Mouse (Mus musculus) MEL (cell line): ENCODE measurements around the gene Xpnpep3. TPM values are rescaled to one million over a fixed set of nuclear protein-coding genes. Genes with fewer than 3 reads are reported as not detected.

Experiments used
- DNase-seq: peaks from one replicate; pipeline ENCODE4 v3.0.0; 2011; ENCODE audit warnings: low read depth, low spot score
- H3K27ac ChIP-seq: 2 replicates; pipeline ENCODE4 v1.5.1; 2012; ENCODE audit warnings: low read depth, mild to moderate bottlenecking, control low read depth, low read length, moderate library complexity; ENCODE audit not compliant: control insufficient read depth
- H3K27me3 ChIP-seq, 2 experiments: fragments of 150-350 bp in 1 of 2; sonication (generic) in 1 of 2; 2 replicates each; pipeline ENCODE4 v1.6.1; 2012; ENCODE audit warnings: low read length in 2 of 2, mild to moderate bottlenecking in 2 of 2, improper control_type of control experiment in 1 of 2, moderate library complexity in 1 of 2; ENCODE audit not compliant: insufficient read depth in 2 of 2, control insufficient read depth in 1 of 2
- H3K36me3 ChIP-seq, 2 experiments: 2 replicates each; pipeline ENCODE4 v1.6.1; 2012 to 2014; ENCODE audit warnings: low read length in 2 of 2, improper control_type of control experiment in 1 of 2, inconsistent platforms in 1 of 2, mild to moderate bottlenecking in 1 of 2; ENCODE audit not compliant: insufficient read depth in 2 of 2, control insufficient read depth in 1 of 2
- H3K4me1 ChIP-seq, 2 experiments: fragments of 150-350 bp in 1 of 2; sonication (generic) in 1 of 2; 2 replicates each; pipeline ENCODE4 v1.6.1; 2012; ENCODE audit warnings: low read length in 2 of 2, improper control_type of control experiment in 1 of 2, mild to moderate bottlenecking in 1 of 2; ENCODE audit not compliant: insufficient read depth in 2 of 2, control insufficient read depth in 1 of 2
- H3K4me3 ChIP-seq, 2 experiments: fragments of 150-350 bp in 1 of 2; sonication (generic) in 1 of 2; 2 replicates each; pipeline ENCODE4 v1.5.1; 2012; ENCODE audit warnings: low read depth in 2 of 2, low read length in 2 of 2, mild to moderate bottlenecking in 2 of 2, moderate library complexity in 2 of 2, control low read depth in 1 of 2, improper control_type of control experiment in 1 of 2; ENCODE audit not compliant: control insufficient read depth in 1 of 2, insufficient read depth in 1 of 2
- H3K79me2 ChIP-seq: 2 replicates; pipeline ENCODE4 v1.6.1; 2012; ENCODE audit warnings: mild to moderate bottlenecking, low read length, moderate library complexity; ENCODE audit not compliant: control insufficient read depth, poor library complexity, insufficient read depth
- H3K9ac ChIP-seq: 2 replicates; pipeline ENCODE4 v1.6.1; 2012; ENCODE audit warnings: low read depth, mild to moderate bottlenecking, control low read depth, low read length, moderate library complexity; ENCODE audit not compliant: control insufficient read depth, poor library complexity, severe bottlenecking
- H3K9me3 ChIP-seq: fragments of 150-350 bp; sonication (generic); replicated peaks from 2 replicates; pipeline ENCODE4 v1.6.1; 2012; ENCODE audit warnings: mild to moderate bottlenecking, low read length, improper control_type of control experiment, moderate library complexity; ENCODE audit not compliant: insufficient read depth
- CHD2 ChIP-seq: IDR thresholded peaks from 2 replicates; pipeline ENCODE4 v1.6.1; 2011; ENCODE audit warnings: low read length, improper control_type of control experiment
- E2F4 ChIP-seq: IDR thresholded peaks from 2 replicates; pipeline ENCODE4 v1.6.1; 2011; ENCODE audit warnings: low read depth, low read length, improper control_type of control experiment, borderline replicate concordance
- ELF1 ChIP-seq: IDR thresholded peaks from 2 replicates; pipeline ENCODE4 v1.6.1; 2014; ENCODE audit warnings: low read depth, mild to moderate bottlenecking, inconsistent platforms, low read length, improper control_type of control experiment, moderate library complexity
- ETS1 ChIP-seq: IDR thresholded peaks from 2 replicates; pipeline ENCODE4 v1.6.1; 2012; ENCODE audit warnings: low read depth, mild to moderate bottlenecking, inconsistent platforms, low read length, improper control_type of control experiment, moderate library complexity
- GABPA ChIP-seq: IDR thresholded peaks from 2 replicates; pipeline ENCODE4 v1.6.1; 2012; ENCODE audit warnings: low read depth, mild to moderate bottlenecking, inconsistent platforms, low read length, improper control_type of control experiment, moderate library complexity
- HCFC1 ChIP-seq: IDR thresholded peaks from 2 replicates; pipeline ENCODE4 v1.6.1; 2012; ENCODE audit warnings: low read depth, mild to moderate bottlenecking, inconsistent platforms, low read length, improper control_type of control experiment, moderate library complexity
- KAT2A ChIP-seq: conservative IDR thresholded peaks from 2 replicates; pipeline ENCODE4 v1.6.1; 2012; ENCODE audit warnings: low read depth, low read length, improper control_type of control experiment, inconsistent platforms
- MAFK ChIP-seq: IDR thresholded peaks from 2 replicates; pipeline ENCODE4 v1.6.1; 2011; ENCODE audit warnings: low read depth, mild to moderate bottlenecking, low read length, improper control_type of control experiment, borderline replicate concordance
- MAX ChIP-seq: IDR thresholded peaks from 2 replicates; pipeline ENCODE4 v1.6.1; 2011; ENCODE audit warnings: low read length, improper control_type of control experiment
- MAZ ChIP-seq: IDR thresholded peaks from 2 replicates; pipeline ENCODE4 v1.6.1; 2012; ENCODE audit warnings: low read depth, mild to moderate bottlenecking, inconsistent platforms, low read length, improper control_type of control experiment
- MXI1 ChIP-seq: IDR thresholded peaks from 2 replicates; pipeline ENCODE4 v1.6.1; 2011; ENCODE audit warnings: mild to moderate bottlenecking, low read depth, low read length, improper control_type of control experiment
- MYC ChIP-seq: IDR thresholded peaks from 2 replicates; pipeline ENCODE4 v1.6.1; 2011; ENCODE audit warnings: low read depth, mild to moderate bottlenecking, low read length, improper control_type of control experiment, moderate library complexity
- NELFE ChIP-seq: IDR thresholded peaks from 2 replicates; pipeline ENCODE4 v1.6.1; 2011; ENCODE audit warnings: low read depth, low read length, improper control_type of control experiment
- NRF1 ChIP-seq: IDR thresholded peaks from 2 replicates; pipeline ENCODE4 v1.6.1; 2014; ENCODE audit warnings: low read depth, mild to moderate bottlenecking, inconsistent platforms, low read length, improper control_type of control experiment, moderate library complexity; ENCODE audit not compliant: poor library complexity, insufficient read depth, severe bottlenecking
- POLR2A ChIP-seq, 2 experiments: IDR thresholded peaks; 2 replicates each; pipeline ENCODE4 v1.6.1; 2011 to 2012; ENCODE audit warnings: low read length in 2 of 2, mild to moderate bottlenecking in 2 of 2, control low read depth in 1 of 2, improper control_type of control experiment in 1 of 2, low read depth in 1 of 2, moderate library complexity in 1 of 2; ENCODE audit not compliant: control insufficient read depth in 1 of 2, insufficient read depth in 1 of 2, poor library complexity in 1 of 2
- POLR2AphosphoS2 ChIP-seq: IDR thresholded peaks from 2 replicates; pipeline ENCODE4 v1.6.1; 2011; ENCODE audit warnings: low read length, improper control_type of control experiment
- SIN3A ChIP-seq: IDR thresholded peaks from 2 replicates; pipeline ENCODE4 v1.6.1; 2012; ENCODE audit warnings: low read length, improper control_type of control experiment, inconsistent platforms
- SMC3 ChIP-seq: IDR thresholded peaks from 2 replicates; pipeline ENCODE4 v1.6.1; 2011; ENCODE audit warnings: low read depth, low read length, improper control_type of control experiment
- TAL1 ChIP-seq: IDR thresholded peaks from 2 replicates; pipeline ENCODE4 v1.6.1; 2012; ENCODE audit warnings: mild to moderate bottlenecking, inconsistent platforms, low read length, moderate library complexity, mixed read lengths
- TBP ChIP-seq: IDR thresholded peaks from 2 replicates; pipeline ENCODE4 v1.8.0; 2011; ENCODE audit warnings: low read depth, low read length, improper control_type of control experiment
- TCF12 ChIP-seq: IDR thresholded peaks from 2 replicates; pipeline ENCODE4 v1.6.1; 2014; ENCODE audit warnings: low read depth, mild to moderate bottlenecking, inconsistent platforms, low read length, improper control_type of control experiment, moderate library complexity
- UBTF ChIP-seq: IDR thresholded peaks from 2 replicates; pipeline ENCODE4 v1.6.1; 2012; ENCODE audit warnings: low read depth, mild to moderate bottlenecking, inconsistent platforms, low read length, improper control_type of control experiment, moderate library complexity, borderline replicate concordance; ENCODE audit not compliant: insufficient read depth
- USF2 ChIP-seq, 2 experiments: IDR thresholded peaks; 2 replicates each; pipeline ENCODE4 v1.6.1; 2011 to 2012; ENCODE audit warnings: improper control_type of control experiment in 2 of 2, low read length in 2 of 2, borderline replicate concordance in 1 of 2, inconsistent platforms in 1 of 2, low read depth in 1 of 2, mild to moderate bottlenecking in 1 of 2; ENCODE audit not compliant: insufficient read depth in 1 of 2
- ZC3H11A ChIP-seq: IDR thresholded peaks from 2 replicates; pipeline ENCODE4 v1.6.1; 2012; ENCODE audit warnings: low read depth, mild to moderate bottlenecking, inconsistent platforms, low read length, improper control_type of control experiment
- ZKSCAN1 ChIP-seq: IDR thresholded peaks from 2 replicates; pipeline ENCODE4 v1.6.1; 2012; ENCODE audit warnings: low read depth, mild to moderate bottlenecking, inconsistent platforms, low read length, improper control_type of control experiment, moderate library complexity
- ZMIZ1 ChIP-seq: IDR thresholded peaks from 2 replicates; pipeline ENCODE4 v1.6.1; 2012; ENCODE audit warnings: low read depth, mild to moderate bottlenecking, inconsistent platforms, low read length, improper control_type of control experiment, moderate library complexity
- polyA plus RNA-seq, 2 experiments: library from polyadenylated mRNA; stranded (reverse) in 1 of 2; unstranded in 1 of 2; fragments of >175 nt in 1 of 2; fragments of >200 nt in 1 of 2; gene quantifications; 2 replicates each; pipeline versions ENCODE4 v1.2.1 to v1.2.4; 2012; ENCODE audit warnings: low replicate concordance in 2 of 2, low read depth in 1 of 2; ENCODE audit not compliant: insufficient read length in 2 of 2, insufficient read depth in 1 of 2, missing spikeins in 1 of 2
- total RNA-seq: library from RNA; depleted of rRNA; stranded (reverse); fragments of 300-350 nt; gene quantifications from 2 replicates; pipeline ENCODE4 v1.2.3, GENCODE M21; 2012

Xpnpep3 gene
- total and polyA plus RNA-seq, 3 experiments, result 10.2 to 88.4 (median 13.1) TPM

- Histone ChIP-seq H3K36me3 (peaks cover 13 to 22% of the 10 kb centered on the region in 2 experiments), H3K4me3 (peak within 1 kb of the TSS; percentile 80 to 93), H3K27ac (peak within 1 kb of the TSS; percentile 48), H3K9ac (peak within 1 kb of the TSS; percentile 79), H3K9me3 (no peaks in the 10 kb centered on the region), H3K4me1 (peaks cover 5 to 8% of the 10 kb centered on the region in 2 experiments), H3K79me2 (peaks cover 8% of the 10 kb centered on the region), H3K27me3 (no peaks in the 10 kb centered on the region)
- DNase-seq, result peak; percentile 97
- TF ChIP-seq TCF12, result peak; percentile 37; the same call in 1 of the 2 replicates
- TF ChIP-seq POLR2A (IDR thresholded peaks at IDR 0.05; ENCODE audit: control insufficient read depth in 1 of 2, insufficient read depth in 1 of 2, low read depth in 1 of 2, low read length in 2 of 2, poor library complexity in 1 of 2), result peak; percentile 75 to 88; a peak in 3 of 4 replicates
- peak; percentile 64 for TF ChIP-seq KAT2A
- peak; percentile 50 for TF ChIP-seq MYC
- TF ChIP-seq ETS1, result no peak
- TF ChIP-seq MXI1, result peak; percentile 79; the same call in 1 of the 2 replicates
- TF ChIP-seq POLR2AphosphoS2, result peak; percentile 55; the same call in 1 of the 2 replicates
- TF ChIP-seq SIN3A, result peak; percentile 77
- peak; percentile 49; the same call in 1 of the 2 replicates for TF ChIP-seq ZMIZ1
- TF ChIP-seq UBTF, result no peak
- TF ChIP-seq SMC3, result no peak
- TF ChIP-seq TBP, result peak; percentile 73
- no peak for TF ChIP-seq E2F4
- TF ChIP-seq USF2 (IDR thresholded peaks at IDR 0.05; ENCODE audit: borderline replicate concordance in 1 of 2, insufficient read depth in 1 of 2, low read depth in 1 of 2, low read length in 2 of 2), result no peak
- peak; percentile 88 for TF ChIP-seq NELFE
- no peak for TF ChIP-seq MAFK
- TF ChIP-seq NRF1, result peak; percentile 42; the same call in 1 of the 2 replicates
- TF ChIP-seq HCFC1, result peak; percentile 86
- TF ChIP-seq CHD2, result peak; percentile 73
- TF ChIP-seq TAL1, result no peak
- TF ChIP-seq MAZ, result peak; percentile 89
- TF ChIP-seq ELF1, result peak; percentile 74
- no peak for TF ChIP-seq ZKSCAN1
- TF ChIP-seq ZC3H11A, result no peak
- TF ChIP-seq GABPA, result no peak
- TF ChIP-seq MAX, result no peak
Measured at GRCm38 (mm10) chr15:81360345-81361021, 39.5 kb upstream of the Xpnpep3 start, which contains the start of gene Slc25a17. Slc25a17 (minus strand) TSS chr15:81360812.
